Comparison of ENCODE assay signal across 8 mouse cellular contexts in the genomic region with DNA sequence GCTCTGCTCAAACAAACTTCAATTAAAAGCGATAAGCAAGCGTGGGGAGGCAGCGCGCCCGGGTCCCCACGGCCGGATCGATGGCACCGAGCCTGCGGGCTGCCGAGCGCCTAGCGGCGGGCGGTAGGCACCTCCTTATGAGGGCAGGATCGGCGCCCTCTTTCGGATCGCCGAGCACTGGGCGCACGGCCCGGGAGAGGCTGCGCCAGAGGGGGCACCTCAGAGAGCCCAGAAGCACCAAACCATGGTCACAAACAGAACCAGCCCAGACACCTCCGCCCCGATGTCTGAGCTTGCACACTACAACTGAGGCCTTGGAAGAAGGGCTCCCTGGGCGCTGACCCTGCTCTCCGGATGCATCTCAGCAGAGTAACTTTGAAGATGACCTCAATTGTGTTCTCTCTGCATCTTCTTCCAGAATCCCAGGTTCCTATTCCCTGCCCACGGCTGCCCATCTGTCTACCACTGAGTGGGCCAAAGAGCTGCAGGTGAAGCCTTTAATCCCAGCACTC. TPM values are rescaled to one million over a fixed set of nuclear protein-coding genes. Genes with fewer than 3 reads are reported as not detected.
DNase-seq lines count a peak whose midpoint lies in the region; ATAC-seq lines count a peak whose summit lies in the region.

No protein-coding gene starts in this region.

- H3K9ac ChIP-seq in embryonic facial prominence, embryonic 15.5 days, result peak overlapping the region; percentile 50; the same call in 1 of the 2 replicates
- H3K9ac ChIP-seq in hindbrain, embryonic 13.5 days, result peak overlapping the region; percentile 64
- peak overlapping the region; percentile 69 for H3K9ac ChIP-seq in limb, embryonic 13.5 days

- H3K9me3 ChIP-seq in embryonic facial prominence, embryonic 15.5 days (replicated peaks), result no peaks in the 10 kb centered on the region
- H3K9me3 ChIP-seq in hindbrain, embryonic 13.5 days, result no peaks in the 10 kb centered on the region
- H3K9me3 ChIP-seq in limb, embryonic 13.5 days, result no peaks in the 10 kb centered on the region

- no peak overlapping the region for H3K27ac ChIP-seq in embryonic facial prominence, embryonic 15.5 days (replicated peaks)
- no peak overlapping the region for H3K27ac ChIP-seq in hindbrain, embryonic 13.5 days
- no peak overlapping the region for H3K27ac ChIP-seq in limb, embryonic 13.5 days

- H3K27me3 ChIP-seq in embryonic facial prominence, embryonic 15.5 days, result peaks cover 38% of the 10 kb centered on the region
- H3K27me3 ChIP-seq in hindbrain, embryonic 13.5 days, result peaks cover 49% of the 10 kb centered on the region
- peaks cover 46% of the 10 kb centered on the region for H3K27me3 ChIP-seq in limb, embryonic 13.5 days

- peak; percentile 91 for DNase-seq in heart, adult 11 months
- no peak for DNase-seq in heart, adult 8-10 months (ENCODE audit: low spot score)
- DNase-seq in adrenal gland, postnatal 25 days, result peak; percentile 74
- peak; percentile 50 for DNase-seq in neural tube, embryonic 10.5 days (ENCODE audit: extremely low spot score, low spot score)
- no peak for DNase-seq in adipocyte (ENCODE audit: low spot score)

- peaks cover 13% of the 10 kb centered on the region for H3K36me3 ChIP-seq in embryonic facial prominence, embryonic 15.5 days
- peaks cover 16% of the 10 kb centered on the region for H3K36me3 ChIP-seq in hindbrain, embryonic 13.5 days
- H3K36me3 ChIP-seq in limb, embryonic 13.5 days, result peaks cover 18% of the 10 kb centered on the region

- peak overlapping the region; percentile 85 for H3K4me2 ChIP-seq in embryonic facial prominence, embryonic 15.5 days (replicated peaks)
- H3K4me2 ChIP-seq in hindbrain, embryonic 13.5 days, result peak overlapping the region; percentile 65
- H3K4me2 ChIP-seq in limb, embryonic 13.5 days (replicated peaks), result peak overlapping the region; percentile 80

- peak overlapping the region; percentile 46 for H3K4me3 ChIP-seq in embryonic facial prominence, embryonic 15.5 days (replicated peaks)
- peak overlapping the region; percentile 36 for H3K4me3 ChIP-seq in hindbrain, embryonic 13.5 days
- H3K4me3 ChIP-seq in limb, embryonic 13.5 days, result peak overlapping the region; percentile 47

- peaks cover 22% of the 10 kb centered on the region for H3K4me1 ChIP-seq in embryonic facial prominence, embryonic 15.5 days
- peaks cover 47% of the 10 kb centered on the region for H3K4me1 ChIP-seq in hindbrain, embryonic 13.5 days (replicated peaks)
- peaks cover 19% of the 10 kb centered on the region for H3K4me1 ChIP-seq in limb, embryonic 13.5 days

- 3% methylated on average over 29 of the region's 29 CpGs for WGBS in embryonic facial prominence, embryonic 15.5 days
- WGBS in hindbrain, embryonic 13.5 days, result under 1% methylated on average over 29 of the region's 29 CpGs
- WGBS in limb, embryonic 13.5 days, result 2% methylated on average over 29 of the region's 29 CpGs

- no peak for ATAC-seq in embryonic facial prominence, embryonic 15.5 days (ENCODE audit: insufficient number of reproducible peaks, low FRiP score, low TSS enrichment, low read depth)
- ATAC-seq in hindbrain, embryonic 13.5 days (ENCODE audit: low FRiP score), result no peak
- 0 out of 2 replicates have a peak, but pooled peaks have one; percentile 33 for ATAC-seq in limb, embryonic 13.5 days (ENCODE audit: low FRiP score, low read depth)

RNA-seq across cellular contexts. Expression of a gene that starts 37.8 kb away (rescaled TPM):
- 10 to 100 TPM; 67.2 to 74.7 (median 70.0) TPM for total RNA-seq in heart, adult 8-10 months (2022)
- total RNA-seq in adrenal gland, postnatal 25 days (2021), result 103 and 104 TPM in 2 replicates
- 49.5 and 52.9 TPM in 2 replicates for polyA plus RNA-seq in embryonic facial prominence, embryonic 15.5 days (2015; fragmentation: Nextera tagmentation; extraction: Ambion mirVana)
- polyA plus RNA-seq in hindbrain, embryonic 13.5 days (2015; fragmentation: Nextera tagmentation; extraction: Ambion mirVana), result 37.8 and 44.5 TPM in 2 replicates
- polyA plus RNA-seq in limb, embryonic 13.5 days (2015; fragmentation: Nextera tagmentation; extraction: Ambion mirVana), result 49.6 and 53.2 TPM in 2 replicates

RNA-seq across cellular contexts. Expression of a gene that starts 37.9 kb away (rescaled TPM):
- 10 to 100 TPM; 54.2 to 95.5 (median 77.9) TPM for total RNA-seq in heart, adult 8-10 months (2022)
- 73.0 and 82.7 TPM in 2 replicates for total RNA-seq in adrenal gland, postnatal 25 days (2021)
- polyA plus RNA-seq in embryonic facial prominence, embryonic 15.5 days (2015; fragmentation: Nextera tagmentation; extraction: Ambion mirVana), result 144 and 158 TPM in 2 replicates
- polyA plus RNA-seq in hindbrain, embryonic 13.5 days (2015; fragmentation: Nextera tagmentation; extraction: Ambion mirVana), result 164 and 165 TPM in 2 replicates
- 197 and 201 TPM in 2 replicates for polyA plus RNA-seq in limb, embryonic 13.5 days (2015; fragmentation: Nextera tagmentation; extraction: Ambion mirVana)

RNA-seq across cellular contexts. Expression of a gene that starts 43.7 kb away (rescaled TPM):
- total RNA-seq in heart, adult 8-10 months (2022), result not detected
- 34.9 and 49.7 TPM in 2 replicates for total RNA-seq in adrenal gland, postnatal 25 days (2021)
- 2.7 and 4.1 TPM in 2 replicates for polyA plus RNA-seq in embryonic facial prominence, embryonic 15.5 days (2015; fragmentation: Nextera tagmentation; extraction: Ambion mirVana)
- 5.2 and 5.7 TPM in 2 replicates for polyA plus RNA-seq in hindbrain, embryonic 13.5 days (2015; fragmentation: Nextera tagmentation; extraction: Ambion mirVana)
- polyA plus RNA-seq in limb, embryonic 13.5 days (2015; fragmentation: Nextera tagmentation; extraction: Ambion mirVana), result 1.4 and 1.7 TPM in 2 replicates

Comparison
In these comparisons a context has a peak if more than half of its experiments do, and no peak if none do; other contexts are left out.
1. DNase-seq: peak in heart, adult 11 months (single experiment), adrenal gland, postnatal 25 days (single experiment) and neural tube, embryonic 10.5 days (single experiment); none in heart, adult 8-10 months (single experiment) and adipocyte (single experiment).
2. Peak in every context shown above with its lines, with median percentiles within 50 percentile points of each other: H3K4me2 ChIP-seq, H3K4me3 ChIP-seq and H3K9ac ChIP-seq.